Mouse (Mus musculus) liver, embryonic 11.5 days (tissue): ENCODE measurements around the gene Gm21972. TPM values are rescaled to one million over a fixed set of nuclear protein-coding genes. Genes with fewer than 3 reads are reported as not detected.

Experiments
- ATAC-seq: fragments of 200-750 bp; cut with Nextera tagmentation; replicated peaks from 2 replicates; pipeline ENCODE4 v1.8.0; 2017; ENCODE audit warnings: moderate number of reproducible peaks, mild to moderate bottlenecking, moderate TSS enrichment, moderate library complexity; ENCODE audit not compliant: low FRiP score
- DNase-seq: peaks from one replicate; pipeline ENCODE4 v3.0.0-alpha.2; 2017; ENCODE audit warnings: low spot score
- H3K27ac ChIP-seq: fragments of 300-500 bp; sonication (generic); 2 replicates; pipeline ENCODE4 v1.5.1; 2014; ENCODE audit warnings: mild to moderate bottlenecking, low read depth, low read length, control low read depth
- H3K27me3 ChIP-seq: fragments of 300-500 bp; sonication (generic); replicated peaks from 2 replicates; pipeline ENCODE4 v1.6.1; 2014; ENCODE audit warnings: low read length, mixed read lengths; ENCODE audit not compliant: control insufficient read depth, insufficient read depth
- H3K36me3 ChIP-seq: fragments of 300-500 bp; sonication (generic); 2 replicates; pipeline ENCODE4 v1.6.1; 2014; ENCODE audit warnings: mild to moderate bottlenecking, low read length, moderate library complexity, mixed read lengths; ENCODE audit not compliant: control insufficient read depth, insufficient read depth
- H3K4me1 ChIP-seq: fragments of 300-500 bp; sonication (generic); replicated peaks from 2 replicates; pipeline ENCODE4 v1.6.1; 2014; ENCODE audit warnings: low read length, mixed read lengths; ENCODE audit not compliant: control insufficient read depth, insufficient read depth
- H3K4me2 ChIP-seq: fragments of 300-500 bp; sonication (generic); 2 replicates; pipeline ENCODE4 v1.6.1; 2014; ENCODE audit warnings: mild to moderate bottlenecking, control low read depth, moderate library complexity
- H3K4me3 ChIP-seq: fragments of 300-500 bp; sonication (generic); 2 replicates; pipeline ENCODE4 v1.5.1; 2014; ENCODE audit warnings: low read depth, low read length, control low read depth
- H3K9ac ChIP-seq: fragments of 300-500 bp; sonication (generic); 2 replicates; pipeline ENCODE4 v1.6.1; 2014; ENCODE audit warnings: low read depth, low read length, control low read depth
- H3K9me3 ChIP-seq: fragments of 300-500 bp; sonication (generic); 2 replicates; pipeline ENCODE4 v1.6.1; 2016; ENCODE audit warnings: low read length, inconsistent platforms, mixed read lengths; ENCODE audit not compliant: control insufficient read depth
- WGBS: fragments of 180-500 bp; shearing (Covaris S2); extraction: QIAGEN DNeasy Blood & Tissue Kit; methylation state at CpG from one replicate; pipeline ENCODE4 v1.1.7; 2014; 5-methylcytosine and 5-hydroxymethylcytosine counted together
- polyA plus RNA-seq: library from polyadenylated mRNA; unstranded; fragments of >200 nt; fragmentation: Nextera tagmentation; extraction: Ambion mirVana; gene quantifications from 2 replicates; pipeline ENCODE4 v1.2.1, GENCODE M21; 2014

The Gm21972 gene
- not detected in 2 replicates for polyA plus RNA-seq

DNA sequence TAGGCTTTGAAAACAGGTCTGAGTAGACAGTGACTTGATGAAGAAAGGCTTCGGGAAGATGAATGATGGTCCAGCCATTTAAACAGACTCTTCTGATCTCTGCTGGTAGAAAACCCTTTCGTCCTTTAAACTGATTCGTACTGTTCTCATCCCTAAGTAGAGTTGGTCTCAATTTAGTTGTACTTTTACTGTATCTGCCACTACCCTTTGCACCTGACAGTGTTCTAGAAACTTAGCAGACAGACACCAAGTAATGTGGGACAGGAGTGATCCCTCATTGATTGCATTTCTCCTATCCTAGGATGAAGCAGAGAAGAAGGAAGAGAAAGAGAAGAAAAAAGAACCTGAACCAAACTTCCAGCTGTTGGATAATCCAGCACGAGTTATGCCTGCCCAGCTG lies at the start of gene Gm21972:
Gene Gm21972 (plus strand): TSS at position 301 of the 400 bp plus-strand sequence.
- WGBS, result 96% methylated on average over 4 of the region's 4 CpGs
- Histone ChIP-seq H3K27ac (no peak within 1 kb of the TSS), H3K4me2 (no peak within 1 kb of the TSS), H3K9ac (no peak within 1 kb of the TSS), H3K36me3 (peaks cover 35% of the 10 kb centered on the region), H3K4me1 (no peaks in the 10 kb centered on the region), H3K4me3 (no peak within 1 kb of the TSS), H3K9me3 (no peaks in the 10 kb centered on the region), H3K27me3 (no peaks in the 10 kb centered on the region)
- ATAC-seq (no peak), DNase-seq (no peak)

DNA sequence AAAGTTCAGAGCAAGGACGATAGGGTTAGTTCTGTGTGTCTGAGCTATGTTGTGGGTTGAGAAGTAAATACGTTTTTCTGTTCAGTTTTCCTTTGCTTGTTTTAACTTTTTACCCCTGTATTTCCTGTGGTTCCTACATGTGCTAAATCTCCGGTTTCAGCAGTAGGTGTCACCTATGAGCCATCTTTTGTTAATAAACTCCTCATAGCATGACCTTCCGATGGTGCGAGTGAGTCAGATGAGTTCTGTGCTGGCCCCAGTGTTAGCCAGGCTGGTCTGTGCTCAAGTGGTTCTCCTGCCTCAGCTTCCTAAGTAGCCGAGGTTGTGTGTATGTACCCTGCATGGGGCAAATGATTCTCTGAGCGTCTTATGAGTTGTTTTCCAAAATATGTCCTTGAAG lies 39.0 kb upstream of the Gm21972 start:
- 90% methylated on average over 7 of the region's 7 CpGs for WGBS
- H3K36me3 ChIP-seq, result peaks cover 35% of the 10 kb centered on the region
- no peaks in the 10 kb centered on the region for H3K4me1 ChIP-seq
- DNase-seq, result no peak
- H3K9me3 ChIP-seq, result no peaks in the 10 kb centered on the region
- no peak for ATAC-seq
- no peak overlapping the region for H3K4me2 ChIP-seq
- no peaks in the 10 kb centered on the region for H3K27me3 ChIP-seq
- H3K9ac ChIP-seq, result no peak overlapping the region
- no peak overlapping the region for H3K27ac ChIP-seq
- no peak overlapping the region for H3K4me3 ChIP-seq

DNA sequence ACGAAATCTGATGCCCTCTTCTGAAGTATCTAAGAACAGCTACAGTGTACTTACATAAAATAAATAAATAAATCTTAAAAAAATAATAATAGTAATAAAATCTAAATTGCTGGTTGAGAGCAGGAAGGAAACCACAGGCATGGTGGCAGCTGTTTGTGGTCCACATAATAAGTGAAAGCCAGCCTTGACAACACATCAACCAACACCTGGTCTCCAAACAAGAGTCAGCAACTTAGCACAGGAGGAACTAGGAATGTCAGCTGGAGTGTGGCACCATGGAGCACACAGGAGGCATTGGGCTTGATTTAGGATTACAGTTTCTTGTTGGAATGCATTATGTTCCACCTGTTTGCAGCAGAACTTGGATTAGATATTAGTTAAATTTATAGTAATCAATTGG lies 28.4 kb upstream of the Gm21972 start:
- H3K36me3 ChIP-seq, result peaks cover 10% of the 10 kb centered on the region; the same call in 1 of the 2 replicates
- ATAC-seq (no peak), DNase-seq (no peak)
- H3K9ac ChIP-seq, result no peak overlapping the region
- no peaks in the 10 kb centered on the region for H3K9me3 ChIP-seq
- no peak overlapping the region for H3K4me3 ChIP-seq
- H3K4me1 ChIP-seq, result no peaks in the 10 kb centered on the region
- H3K27ac ChIP-seq, result no peak overlapping the region
- no peaks in the 10 kb centered on the region for H3K27me3 ChIP-seq
- 79% methylated on average over 1 of the region's 1 CpGs for WGBS
- no peak overlapping the region for H3K4me2 ChIP-seq

DNA sequence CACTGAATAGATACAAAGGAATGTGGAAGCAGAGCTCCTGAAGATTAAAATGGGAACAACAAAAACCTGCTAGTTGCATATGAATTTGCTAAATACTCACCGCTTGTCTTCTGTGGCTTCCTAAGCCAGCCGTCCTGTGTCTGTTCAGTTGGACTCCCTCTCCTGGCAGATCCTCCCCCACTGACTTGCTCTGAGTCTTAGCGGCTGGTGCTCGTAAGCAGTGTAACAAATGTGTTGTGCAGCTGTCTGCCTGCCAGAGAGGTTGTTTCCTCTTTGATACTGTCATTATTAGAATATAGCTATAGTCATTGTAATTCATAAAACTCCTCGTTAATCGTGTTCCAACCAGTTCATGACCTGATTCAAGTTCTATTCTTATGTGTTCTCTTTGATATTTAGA lies 21.7 kb upstream of the Gm21972 start, which contains the start of gene Htr2b:
Gene Htr2b (minus strand): TSS at position 192 of the 400 bp plus-strand sequence.
- Histone ChIP-seq H3K4me1 (no peaks in the 10 kb centered on the region), H3K27me3 (no peaks in the 10 kb centered on the region), H3K27ac (no peak within 1 kb of the TSS), H3K9me3 (no peaks in the 10 kb centered on the region), H3K4me3 (no peak within 1 kb of the TSS), H3K36me3 (no peaks in the 10 kb centered on the region; the same call in 1 of the 2 replicates), H3K9ac (no peak within 1 kb of the TSS), H3K4me2 (no peak within 1 kb of the TSS)
- ATAC-seq, result no peak
- 80% methylated on average over 6 of the region's 6 CpGs for WGBS
- DNase-seq, result no peak

DNA sequence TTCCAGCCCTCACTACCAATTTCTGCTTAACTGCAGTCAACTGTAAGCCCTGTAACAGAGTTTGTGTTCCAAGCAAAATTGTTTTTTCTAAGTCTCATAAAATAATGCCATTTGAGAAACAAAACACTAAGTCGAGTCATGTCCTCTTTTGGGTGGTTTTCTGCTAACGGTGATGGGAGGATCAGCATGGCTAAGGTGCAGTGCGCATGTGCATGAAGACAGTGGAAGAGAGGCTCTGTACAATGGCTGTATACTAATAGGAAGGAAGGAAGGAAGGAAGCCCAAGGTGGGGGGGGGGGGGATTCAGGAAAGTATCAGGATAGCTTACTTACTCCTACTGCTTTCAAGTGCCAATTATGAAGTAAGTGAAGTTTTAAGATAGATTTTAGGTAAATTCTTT lies 19.3 kb upstream of the Gm21972 start:
- no peaks in the 10 kb centered on the region for H3K27me3 ChIP-seq
- no peak overlapping the region for H3K27ac ChIP-seq
- H3K9ac ChIP-seq, result no peak overlapping the region
- H3K4me2 ChIP-seq, result no peak overlapping the region
- no peaks in the 10 kb centered on the region for H3K9me3 ChIP-seq
- no peak overlapping the region for H3K4me3 ChIP-seq
- DNase-seq (no peak), ATAC-seq (no peak)
- 81% methylated on average over 3 of the region's 3 CpGs for WGBS
- no peaks in the 10 kb centered on the region for H3K4me1 ChIP-seq
- peaks cover 11% of the 10 kb centered on the region for H3K36me3 ChIP-seq

DNA sequence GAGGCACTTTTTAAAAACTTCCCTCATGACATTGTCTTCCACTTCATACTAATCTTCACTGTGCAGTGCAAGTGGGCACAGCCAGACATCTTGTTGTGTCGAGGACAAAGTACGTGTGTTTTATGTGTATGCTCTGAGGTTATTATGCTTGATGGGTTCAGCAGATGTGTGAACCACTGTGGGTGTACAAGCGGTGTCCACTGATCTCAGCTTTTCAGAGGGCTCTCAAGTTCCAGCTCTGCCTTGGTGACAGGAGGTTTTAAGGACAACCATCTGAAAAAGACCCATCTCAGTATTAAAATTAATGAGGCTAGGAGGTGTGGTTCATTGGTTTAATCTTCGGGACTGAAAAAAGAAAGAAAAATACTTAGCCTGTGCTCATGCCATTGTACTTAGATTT lies 13.9 kb upstream of the Gm21972 start:
- H3K36me3 ChIP-seq, result peaks cover 30% of the 10 kb centered on the region
- no peaks in the 10 kb centered on the region for H3K9me3 ChIP-seq
- ATAC-seq, result no peak
- no peaks in the 10 kb centered on the region for H3K27me3 ChIP-seq
- 92% methylated on average over 4 of the region's 4 CpGs for whole genome bisulfite sequencing
- no peak overlapping the region for H3K27ac ChIP-seq
- DNase-seq, result no peak
- H3K4me2 ChIP-seq, result no peak overlapping the region
- H3K4me1 ChIP-seq, result no peaks in the 10 kb centered on the region
- no peak overlapping the region for H3K4me3 ChIP-seq
- H3K9ac ChIP-seq, result no peak overlapping the region

DNA sequence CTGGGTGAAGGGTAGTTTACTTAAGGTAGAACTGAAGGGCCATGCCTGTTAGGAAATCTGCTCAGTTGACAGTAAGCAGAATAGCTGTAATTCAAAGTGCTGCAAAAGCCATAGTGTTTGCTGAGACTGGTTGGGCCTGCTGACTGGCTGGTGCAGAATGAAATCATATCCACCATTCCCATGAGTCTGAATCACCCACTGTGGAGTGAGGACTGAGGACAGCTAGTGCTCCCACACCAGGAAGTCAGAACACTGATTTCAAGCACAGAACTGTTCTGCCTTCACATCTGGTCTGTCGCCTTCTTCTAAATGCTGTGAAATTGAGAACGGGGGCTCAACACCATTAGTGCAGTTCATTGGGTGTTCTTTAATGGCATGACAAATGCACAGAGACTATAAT lies 7.4 kb upstream of the Gm21972 start:
- Histone ChIP-seq H3K9ac (no peak overlapping the region), H3K27ac (no peak overlapping the region), H3K9me3 (no peaks in the 10 kb centered on the region), H3K4me3 (no peak overlapping the region), H3K4me1 (no peaks in the 10 kb centered on the region), H3K36me3 (peaks cover 42% of the 10 kb centered on the region), H3K4me2 (no peak overlapping the region), H3K27me3 (no peaks in the 10 kb centered on the region)
- DNase-seq, result no peak
- 96% methylated on average over 2 of the region's 2 CpGs for WGBS
- no peak for ATAC-seq

DNA sequence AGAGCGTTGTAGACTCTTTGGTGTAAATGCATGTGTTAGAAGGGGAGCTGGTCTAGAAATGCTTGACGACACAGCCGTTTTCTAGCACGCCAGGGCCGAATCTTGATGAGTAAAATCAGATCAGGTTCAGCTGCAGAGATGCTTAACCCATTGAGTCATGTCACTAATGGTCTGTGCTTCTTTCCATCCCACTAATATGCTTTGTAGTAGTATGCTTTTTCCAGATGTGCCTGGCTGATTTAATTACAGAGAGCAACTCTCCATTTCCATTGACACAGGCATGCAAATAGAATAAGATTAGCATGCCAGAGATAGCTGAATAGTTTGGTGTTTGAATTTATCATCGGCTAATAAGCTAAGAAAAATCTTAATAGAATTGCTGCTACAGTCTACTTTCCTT lies 1.9 kb downstream of the Gm21972 start:
- DNase-seq (no peak), ATAC-seq (no peak)
- no peaks in the 10 kb centered on the region for H3K4me1 ChIP-seq
- H3K27me3 ChIP-seq, result no peaks in the 10 kb centered on the region
- WGBS, result 93% methylated on average over 6 of the region's 6 CpGs
- no peak overlapping the region for H3K9ac ChIP-seq
- no peak overlapping the region for H3K27ac ChIP-seq
- no peak overlapping the region for H3K4me2 ChIP-seq
- no peak overlapping the region for H3K4me3 ChIP-seq
- peaks cover 33% of the 10 kb centered on the region for H3K36me3 ChIP-seq
- H3K9me3 ChIP-seq, result no peaks in the 10 kb centered on the region

DNA sequence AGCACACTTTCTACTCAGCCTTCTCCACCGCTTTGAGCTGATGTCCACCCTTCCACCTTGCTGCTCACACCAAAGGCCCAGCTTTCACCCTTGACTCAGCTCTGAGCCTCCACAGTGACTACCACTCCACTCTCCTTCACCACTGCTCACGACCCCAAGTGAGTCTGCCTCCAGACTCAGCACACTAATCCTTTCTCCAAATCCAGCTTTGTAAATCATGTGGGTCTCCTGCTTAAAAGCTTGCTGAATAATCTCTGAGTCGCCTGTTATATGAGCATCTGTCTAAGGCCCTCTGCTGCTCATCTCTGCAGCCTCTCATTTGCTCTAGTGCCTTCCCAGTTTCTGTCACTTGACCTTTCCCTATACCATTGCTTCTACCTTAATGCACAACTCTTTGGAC lies 7.6 kb downstream of the Gm21972 start:
- no peaks in the 10 kb centered on the region for H3K9me3 ChIP-seq
- no peak overlapping the region for H3K4me3 ChIP-seq
- no peak overlapping the region for H3K9ac ChIP-seq
- ATAC-seq (no peak), DNase-seq (no peak)
- H3K27ac ChIP-seq, result no peak overlapping the region
- no peak overlapping the region for H3K4me2 ChIP-seq
- WGBS, result 84% methylated on average over 3 of the region's 3 CpGs
- H3K4me1 ChIP-seq, result no peaks in the 10 kb centered on the region; the same call in 1 of the 2 replicates
- no peaks in the 10 kb centered on the region for H3K27me3 ChIP-seq
- peaks cover 19% of the 10 kb centered on the region; the same call in 1 of the 2 replicates for H3K36me3 ChIP-seq
